Mouse (Mus musculus) heart, postnatal 25 days (tissue): ENCODE measurements around the gene Slc10a4. TPM values are rescaled to one million over a fixed set of nuclear protein-coding genes. Genes with fewer than 3 reads are reported as not detected.
"Not testable (repeated sequence)": the region's sequence is repeated elsewhere in the genome, so short reads cannot be mapped to it uniquely, and the experiment has no call there.

ENCODE experiments used
- DNase-seq: peaks from one replicate; pipeline ENCODE4 v3.0.0; 2022; ENCODE audit warnings: low spot score
- intact Hi-C: fragments of 180-260 bp; cut with DNase I; formaldehyde crosslinking; loops from one replicate; pipeline ENCODE4 v1.15.1; 2025
- total RNA-seq, 2 experiments: library from RNA; stranded (reverse); gene quantifications; 2 replicates each; pipeline ENCODE4 v1.2.3; 2021

Gene Slc10a4
- not detected for total RNA-seq

- intact Hi-C loops, result loop anchor here (5.0 kb wide), 1 partner anchor 420 kb away; the partner anchor contains the start of gene Gm5868
Measured at GRCm38 (mm10) chr5:73006784-73007581, at the start of gene Slc10a4. Gene Slc10a4, plus strand, starts transcription at chr5:73006883.

GRCm38 (mm10) chr5:72957281-72957680 is 49.4 kb upstream of the Slc10a4 start:
- DNase-seq, result no peak
- intact Hi-C loops, result loop anchor here (5.0 kb wide), 1 partner anchor 200 kb away; no protein-coding TSS in a partner anchor

More at GRCm38 (mm10) chr5:73006784-73007581, at the start of gene Slc10a4:
- no peak for DNase-seq

GRCm38 (mm10) chr5:72960096-72960495 is 46.6 kb upstream of the Slc10a4 start:
- DNase-seq, result no peak
- intact Hi-C loops, result loop anchor here (2.0 to 10.0 kb wide), 2 partner anchors 69 to 175 kb away; no protein-coding TSS in a partner anchor

GRCm38 (mm10) chr5:72965706-72966105 is 41.0 kb upstream of the Slc10a4 start:
- intact Hi-C loops, result loop anchor here (10.0 kb wide), 1 partner anchor 181 kb away; no protein-coding TSS in a partner anchor

GRCm38 (mm10) chr5:72972435-72972834 is 34.2 kb upstream of the Slc10a4 start:
- intact Hi-C loops, result no loop called here
- DNase-seq, result no peak

More at GRCm38 (mm10) chr5:72965706-72966105, 41.0 kb upstream of the Slc10a4 start:
- DNase-seq, result no peak

- no peak for DNase-seq
- intact Hi-C loops, result no loop called here
Measured at GRCm38 (mm10) chr5:72972934-72973333, 33.7 kb upstream of the Slc10a4 start.

DNA sequence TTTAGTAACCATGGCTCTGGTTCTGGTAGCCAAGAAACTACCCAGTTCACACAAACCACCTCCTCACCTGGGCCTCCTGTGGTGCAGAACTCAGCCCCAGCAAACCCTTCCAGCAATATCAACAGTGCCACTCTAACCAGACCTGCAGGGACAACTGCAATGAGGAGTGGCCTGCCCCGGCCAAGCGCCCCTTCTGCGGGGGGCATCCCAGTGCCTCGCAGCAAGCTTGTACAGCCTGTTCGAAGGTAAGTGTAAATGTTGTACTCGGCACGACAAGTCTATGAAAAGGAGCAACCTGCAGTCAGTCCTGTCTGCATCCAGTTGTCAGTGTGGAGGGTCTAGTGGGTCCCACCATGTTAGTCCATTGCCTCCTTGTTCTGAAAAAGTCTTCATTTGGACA is 32.1 kb upstream of the Slc10a4 start, which contains the start of gene Gm10135:
TSS of gene Gm10135 (minus strand) at position 101 of the 400 bp plus-strand sequence.
- DNase-seq, result no peak
- intact Hi-C loops, result no loop called here

DNA sequence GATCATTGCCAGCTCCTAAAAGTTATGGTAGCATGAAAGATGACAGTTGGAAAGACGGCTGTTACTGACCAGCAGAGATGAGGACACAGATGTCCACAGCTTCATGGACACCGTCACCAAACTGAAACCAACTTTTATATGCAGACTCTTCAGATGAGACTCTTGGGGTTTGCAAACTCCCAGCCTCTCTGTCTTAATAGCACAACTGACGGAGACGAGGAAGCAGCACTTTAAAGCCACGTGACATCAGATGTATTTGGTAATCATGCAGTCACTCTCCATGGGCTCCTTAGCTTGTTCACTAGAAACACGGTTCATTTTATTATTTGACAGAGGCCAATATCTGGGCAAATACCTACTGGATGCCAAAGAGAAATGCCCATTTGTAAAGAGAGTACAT is 30.7 kb upstream of the Slc10a4 start:
- DNase-seq, result no peak
- intact Hi-C loops, result no loop called here

GRCm38 (mm10) chr5:72976539-72976938 is 30.1 kb upstream of the Slc10a4 start:
- DNase-seq, result no peak
- intact Hi-C loops, result no loop called here

DNA sequence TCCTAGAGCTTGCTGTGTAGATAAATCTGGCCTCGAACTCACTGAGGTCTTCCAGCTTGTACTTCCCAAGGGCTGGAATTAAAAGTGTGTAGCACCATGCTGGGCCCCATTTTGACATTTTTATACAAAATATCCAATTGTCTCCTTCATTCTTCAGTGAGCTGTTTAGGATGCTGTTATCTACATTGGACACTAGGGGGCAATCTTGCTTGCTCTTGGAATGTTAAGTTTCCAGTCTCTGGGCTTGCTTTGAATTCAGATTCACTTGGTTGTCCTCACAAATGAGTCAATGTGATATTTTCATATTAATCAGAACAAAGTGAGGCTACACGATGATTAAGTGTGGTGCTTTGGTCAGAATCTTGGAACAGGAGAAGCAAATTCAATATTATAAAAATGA is 22.6 kb upstream of the Slc10a4 start:
- no peak for DNase-seq
- intact Hi-C loops, result loop anchor here (1.0 to 2.0 kb wide), 2 partner anchors 87 to 399 kb away; no protein-coding TSS in a partner anchor

GRCm38 (mm10) chr5:72987786-72988185 is 18.9 kb upstream of the Slc10a4 start:
- intact Hi-C loops, result no loop called here
- DNase-seq, result no peak

DNA sequence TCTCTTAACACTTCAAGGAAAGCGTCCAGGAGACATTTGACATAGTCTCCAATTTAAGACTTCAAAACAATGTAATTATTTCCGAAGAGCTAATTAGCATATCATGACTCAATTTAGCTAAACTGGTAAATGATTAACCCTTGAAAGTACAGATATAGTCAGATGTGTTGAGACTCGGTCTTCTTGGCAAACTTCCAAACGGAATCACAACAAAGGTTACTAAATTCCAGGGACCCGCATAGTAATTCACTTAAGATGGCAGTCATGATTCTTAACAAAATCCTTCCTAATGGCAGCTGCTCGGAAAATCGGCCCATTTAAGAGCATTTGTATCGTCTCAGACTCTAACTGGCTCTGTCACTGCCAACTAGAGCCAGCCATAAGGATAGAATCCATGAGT is 16.9 kb upstream of the Slc10a4 start:
- DNase-seq, result no peak
- intact Hi-C loops, result no loop called here

GRCm38 (mm10) chr5:72992474-72992873 is 14.2 kb upstream of the Slc10a4 start:
- no peak for DNase-seq
- intact Hi-C loops, result no loop called here

DNA sequence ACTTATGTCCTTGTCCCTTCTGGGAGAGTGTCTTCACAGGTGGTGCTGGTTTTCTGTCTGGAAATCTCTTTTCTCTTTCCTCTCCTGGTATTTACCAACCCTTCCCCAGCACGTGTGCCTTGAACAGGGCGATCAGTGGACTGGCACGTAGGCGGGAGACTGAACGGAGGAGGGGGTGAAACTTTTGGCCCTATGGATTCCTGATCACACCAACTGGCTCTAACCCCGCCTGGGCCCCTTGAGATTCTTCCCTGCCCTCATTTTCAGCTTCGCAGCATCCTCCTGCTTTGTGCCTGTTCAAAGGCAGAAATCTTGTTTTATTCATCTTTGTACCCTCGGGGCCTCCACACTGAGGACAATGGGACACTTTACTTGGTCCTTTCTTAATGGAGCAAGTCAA is 12.3 kb upstream of the Slc10a4 start:
- no peak for DNase-seq
- intact Hi-C loops, result no loop called here

DNA sequence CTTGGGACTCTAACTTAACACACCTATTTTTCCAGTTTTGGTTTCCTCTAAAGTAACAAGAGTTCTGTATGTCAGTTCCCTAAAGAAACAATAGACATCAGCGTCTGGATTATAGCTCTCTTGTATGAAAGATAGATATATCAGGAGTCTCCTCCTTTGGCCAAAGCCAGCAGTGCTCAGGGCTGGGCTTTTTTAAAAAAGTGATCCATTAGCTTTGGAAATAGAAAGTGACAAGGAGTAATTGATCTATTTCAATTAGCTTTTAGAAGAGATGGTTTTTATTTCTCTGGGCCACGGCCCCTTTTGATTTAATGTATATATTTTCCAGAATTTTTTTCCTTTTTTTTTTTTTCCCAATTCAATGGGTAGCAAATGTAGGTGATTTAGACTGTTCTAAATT is 11.8 kb upstream of the Slc10a4 start:
- intact Hi-C loops, result no loop called here
- no peak for DNase-seq

GRCm38 (mm10) chr5:72995379-72995778 is 11.3 kb upstream of the Slc10a4 start:
- intact Hi-C loops, result no loop called here
- no peak for DNase-seq

DNA sequence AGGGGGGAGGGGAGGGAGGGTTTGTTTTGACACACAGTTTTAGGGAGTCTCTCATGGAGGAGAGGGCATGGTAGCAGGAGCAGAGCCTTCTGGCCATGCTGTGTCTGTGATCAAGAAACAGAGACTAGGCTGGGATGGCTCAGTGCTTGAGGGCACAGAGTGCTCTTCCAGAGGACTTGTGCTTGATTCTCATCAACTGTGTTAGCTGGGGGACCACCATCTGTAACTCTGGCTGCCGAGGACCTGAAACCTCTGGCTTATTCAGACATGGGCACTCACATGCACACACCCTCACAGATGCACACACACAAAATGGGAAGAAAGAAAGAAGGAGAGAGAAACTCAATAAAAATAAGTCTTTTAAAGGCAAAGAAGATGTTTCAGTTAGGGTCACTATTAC is 8.1 kb upstream of the Slc10a4 start:
- intact Hi-C loops, DNase-seq: not testable (repeated sequence)

- intact Hi-C loops, result no loop called here
- DNase-seq, result no peak
Measured at GRCm38 (mm10) chr5:73004046-73004445, 2.6 kb upstream of the Slc10a4 start.

DNA sequence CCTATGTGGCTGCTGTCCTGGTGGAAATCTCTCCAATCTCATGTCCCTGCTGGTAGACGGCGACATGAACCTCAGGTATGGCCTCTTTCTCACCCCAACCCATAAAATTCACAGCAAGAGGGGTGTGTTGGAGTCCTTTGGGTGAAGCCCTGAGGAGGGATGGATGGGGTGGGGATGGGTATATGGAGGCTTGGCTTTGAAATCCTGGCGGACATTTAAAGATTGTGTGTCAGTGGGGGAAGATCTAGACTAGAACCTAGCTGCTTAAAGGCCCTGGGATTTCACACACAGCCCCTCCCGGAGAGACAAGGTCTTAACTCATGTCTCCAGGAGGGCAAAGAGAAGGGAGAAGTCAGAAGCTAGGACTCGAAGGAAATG is 888 bp downstream of the Slc10a4 start:
- intact Hi-C loops, result loop anchor here (5.0 kb wide), 1 partner anchor 420 kb away; the partner anchor contains the start of gene Gm5868
- no peak for DNase-seq

DNA sequence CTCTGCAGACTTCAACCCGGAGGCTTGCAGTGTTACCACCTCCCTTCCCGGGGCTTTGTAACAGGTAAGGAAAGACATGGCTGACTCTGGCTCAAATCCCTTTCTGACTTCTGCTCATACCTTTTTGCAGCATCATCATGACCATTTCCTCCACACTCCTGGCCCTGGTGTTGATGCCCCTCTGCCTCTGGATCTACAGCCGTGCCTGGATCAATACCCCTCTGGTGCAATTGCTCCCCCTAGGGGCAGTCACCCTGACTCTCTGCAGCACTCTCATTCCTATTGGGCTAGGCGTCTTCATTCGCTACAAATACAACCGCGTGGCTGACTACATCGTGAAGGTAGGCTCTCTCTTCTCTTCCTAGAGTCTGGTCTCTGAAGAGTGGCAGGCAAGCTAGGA is 1.5 kb downstream of the Slc10a4 start:
- intact Hi-C loops, result loop anchor here (5.0 kb wide), 1 partner anchor 421 kb away; the partner anchor contains the start of gene Gm5868
- not testable (repeated sequence) for DNase-seq

GRCm38 (mm10) chr5:73011806-73012205 is 5.1 kb downstream of the Slc10a4 start:
- intact Hi-C loops, DNase-seq: not testable (repeated sequence)
